Mouse (Mus musculus): Measurements from ENCODE around the gene Ap4b1. TPM values are rescaled to one million over a fixed set of nuclear protein-coding genes. Genes with fewer than 3 reads are reported as not detected.

Ap4b1 gene
- polyA plus RNA-seq (2014; fragmentation: Nextera tagmentation; extraction: Ambion mirVana): 18.5 and 21.8 TPM in 2 replicates

GRCm38 (mm10) chr3:103808891-103809798 is at the start of gene Ap4b1, which contains the start of the genes Dclre1b and Gm43064:
Ap4b1 (plus strand) TSS chr3:103809520.
Dclre1b (minus strand) TSS chr3:103809444.
Gm43064 (plus strand) TSS chr3:103809573.
- peaks cover 12% of the 10 kb centered on the region; the same call in 1 of the 2 replicates for H3K36me3 ChIP-seq (ENCODE audit: control insufficient read depth, insufficient read depth, low read length)
- H3K27me3 ChIP-seq (ENCODE audit: control insufficient read depth, insufficient read depth, low read length): no peaks in the 10 kb centered on the region
- H3K4me1 ChIP-seq (ENCODE audit: control insufficient read depth, insufficient read depth, low read length): peaks cover 3% of the 10 kb centered on the region; the same call in 1 of the 2 replicates
- under 1% methylated on average over 58 of the region's 70 CpGs for WGBS
- peak; percentile 97 for ATAC-seq (ENCODE audit: insufficient number of reproducible peaks, insufficient read depth, low FRiP score, low read depth)
- peak within 1 kb of the TSS; percentile 69 for H3K4me2 ChIP-seq (replicated peaks; ENCODE audit: low read depth, low read length)
- H3K4me3 ChIP-seq (ENCODE audit: low read depth, low read length): peak within 1 kb of the TSS; percentile 81
- H3K9ac ChIP-seq (replicated peaks; ENCODE audit: low read depth, low read length): peak within 1 kb of the TSS; percentile 77
- no peaks in the 10 kb centered on the region for H3K9me3 ChIP-seq (ENCODE audit: control insufficient read depth, low read depth, low read length)
- H3K27ac ChIP-seq (ENCODE audit: low read length): peak within 1 kb of the TSS; percentile 88

DNA sequence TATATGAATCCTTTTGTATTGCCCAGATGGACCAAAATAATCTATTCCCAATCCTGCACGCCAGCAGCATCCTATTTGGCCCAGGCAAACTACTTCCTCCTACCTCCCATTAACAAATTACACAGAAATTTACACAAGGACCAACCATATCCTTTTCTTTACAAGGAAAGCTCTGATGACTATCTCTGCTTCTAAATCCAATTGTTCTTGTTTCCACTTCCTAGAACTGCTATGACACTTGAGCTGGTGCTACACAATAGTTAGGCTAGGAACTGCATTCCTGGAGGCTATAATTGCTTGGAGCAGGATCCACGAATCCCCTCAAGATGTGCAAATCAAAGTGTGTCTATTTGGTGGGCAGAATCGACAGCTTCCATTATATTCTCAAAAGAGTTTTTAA is 42.5 kb upstream of the Ap4b1 start:
- Histone ChIP-seq H3K4me1 (ENCODE audit: control insufficient read depth, insufficient read depth, low read length) (no peaks in the 10 kb centered on the region), H3K4me3 (ENCODE audit: low read depth, low read length) (no peak overlapping the region), H3K4me2 (replicated peaks; ENCODE audit: low read depth, low read length) (no peak overlapping the region), H3K27me3 (ENCODE audit: control insufficient read depth, insufficient read depth, low read length) (no peaks in the 10 kb centered on the region), H3K27ac (ENCODE audit: low read length) (no peak overlapping the region), H3K36me3 (ENCODE audit: control insufficient read depth, insufficient read depth, low read length) (peaks cover 20% of the 10 kb centered on the region), H3K9ac (replicated peaks; ENCODE audit: low read depth, low read length) (no peak overlapping the region), H3K9me3 (ENCODE audit: control insufficient read depth, low read depth, low read length) (no peaks in the 10 kb centered on the region)
- WGBS: 83% methylated on average over 3 of the region's 3 CpGs
- ATAC-seq (ENCODE audit: insufficient number of reproducible peaks, insufficient read depth, low FRiP score, low read depth): no peak

- no peaks in the 10 kb centered on the region for H3K27me3 ChIP-seq (ENCODE audit: control insufficient read depth, insufficient read depth, low read length)
- no peak overlapping the region for H3K9ac ChIP-seq (replicated peaks; ENCODE audit: low read depth, low read length)
- H3K9me3 ChIP-seq (ENCODE audit: control insufficient read depth, low read depth, low read length): no peaks in the 10 kb centered on the region
- 52% methylated on average over 9 of the region's 9 CpGs for WGBS
- no peak for ATAC-seq (ENCODE audit: insufficient number of reproducible peaks, insufficient read depth, low FRiP score, low read depth)
- no peak overlapping the region for H3K4me3 ChIP-seq (ENCODE audit: low read depth, low read length)
- no peaks in the 10 kb centered on the region for H3K4me1 ChIP-seq (ENCODE audit: control insufficient read depth, insufficient read depth, low read length)
- peaks cover 17% of the 10 kb centered on the region; the same call in 1 of the 2 replicates for H3K36me3 ChIP-seq (ENCODE audit: control insufficient read depth, insufficient read depth, low read length)
- H3K4me2 ChIP-seq (replicated peaks; ENCODE audit: low read depth, low read length): no peak overlapping the region
- H3K27ac ChIP-seq (ENCODE audit: low read length): peak overlapping the region; percentile 11; the same call in 1 of the 2 replicates
These were observed 37.7 kb upstream of the Ap4b1 start for GRCm38 (mm10) chr3:103771531-103772130.

DNA sequence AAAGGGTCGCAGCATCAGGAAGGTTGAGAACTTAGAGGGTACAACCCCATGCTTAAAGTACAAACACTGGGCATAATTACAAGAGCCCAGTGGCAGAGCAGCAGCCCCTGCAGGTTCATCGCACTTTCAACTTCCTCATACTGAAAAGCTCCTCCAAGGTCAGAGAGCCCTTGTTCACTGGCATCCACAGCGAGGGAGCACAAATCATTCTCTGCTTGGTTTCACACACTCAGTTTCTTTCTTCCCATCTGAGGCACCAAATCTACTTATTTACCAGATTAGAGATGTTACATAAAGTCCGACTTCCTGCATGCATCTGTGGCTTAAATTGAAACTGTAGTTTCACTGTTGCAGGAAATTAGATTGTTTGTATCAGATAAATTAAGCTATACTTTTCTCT is 36.5 kb upstream of the Ap4b1 start:
- ATAC-seq (ENCODE audit: insufficient number of reproducible peaks, insufficient read depth, low FRiP score, low read depth): no peak
- peaks cover 26% of the 10 kb centered on the region for H3K36me3 ChIP-seq (ENCODE audit: control insufficient read depth, insufficient read depth, low read length)
- 78% methylated on average over 4 of the region's 4 CpGs for WGBS
- H3K4me3 ChIP-seq (ENCODE audit: low read depth, low read length): no peak overlapping the region
- no peak overlapping the region for H3K9ac ChIP-seq (replicated peaks; ENCODE audit: low read depth, low read length)
- H3K9me3 ChIP-seq (ENCODE audit: control insufficient read depth, low read depth, low read length): no peaks in the 10 kb centered on the region
- H3K4me2 ChIP-seq (replicated peaks; ENCODE audit: low read depth, low read length): no peak overlapping the region
- H3K27me3 ChIP-seq (ENCODE audit: control insufficient read depth, insufficient read depth, low read length): no peaks in the 10 kb centered on the region
- no peak overlapping the region for H3K27ac ChIP-seq (ENCODE audit: low read length)
- no peaks in the 10 kb centered on the region for H3K4me1 ChIP-seq (ENCODE audit: control insufficient read depth, insufficient read depth, low read length)

DNA sequence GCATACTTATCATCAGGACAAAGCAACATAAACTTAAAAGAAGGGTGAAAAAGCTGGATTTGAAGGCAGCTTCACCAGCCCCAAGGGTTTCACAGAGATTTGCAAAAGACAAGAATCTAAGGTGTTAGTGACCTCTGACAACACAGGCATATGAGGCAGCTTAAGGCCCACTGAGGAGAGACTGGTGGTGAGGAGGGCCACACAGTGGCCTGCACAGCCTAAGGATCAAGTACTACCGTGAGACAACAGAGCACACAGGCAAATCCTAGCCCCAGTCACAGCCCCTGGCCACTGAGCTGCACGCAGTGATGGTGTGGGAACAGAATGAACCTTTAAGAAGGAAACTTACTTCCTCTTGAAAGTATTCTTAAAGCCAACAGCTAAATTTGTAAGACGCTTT is 35.8 kb upstream of the Ap4b1 start:
- no peak overlapping the region for H3K9ac ChIP-seq (replicated peaks; ENCODE audit: low read depth, low read length)
- no peak overlapping the region for H3K27ac ChIP-seq (ENCODE audit: low read length)
- no peaks in the 10 kb centered on the region for H3K27me3 ChIP-seq (ENCODE audit: control insufficient read depth, insufficient read depth, low read length)
- H3K4me1 ChIP-seq (ENCODE audit: control insufficient read depth, insufficient read depth, low read length): no peaks in the 10 kb centered on the region
- WGBS: 82% methylated on average over 3 of the region's 3 CpGs
- peaks cover 26% of the 10 kb centered on the region for H3K36me3 ChIP-seq (ENCODE audit: control insufficient read depth, insufficient read depth, low read length)
- no peak overlapping the region for H3K4me2 ChIP-seq (replicated peaks; ENCODE audit: low read depth, low read length)
- no peak overlapping the region for H3K4me3 ChIP-seq (ENCODE audit: low read depth, low read length)
- H3K9me3 ChIP-seq (ENCODE audit: control insufficient read depth, low read depth, low read length): no peaks in the 10 kb centered on the region
- ATAC-seq (ENCODE audit: insufficient number of reproducible peaks, insufficient read depth, low FRiP score, low read depth): no peak

GRCm38 (mm10) chr3:103774009-103774408 is 35.3 kb upstream of the Ap4b1 start:
- Histone ChIP-seq H3K27ac (ENCODE audit: low read length) (no peak overlapping the region), H3K27me3 (ENCODE audit: control insufficient read depth, insufficient read depth, low read length) (no peaks in the 10 kb centered on the region), H3K4me3 (ENCODE audit: low read depth, low read length) (no peak overlapping the region), H3K9ac (replicated peaks; ENCODE audit: low read depth, low read length) (no peak overlapping the region), H3K4me2 (replicated peaks; ENCODE audit: low read depth, low read length) (no peak overlapping the region), H3K4me1 (ENCODE audit: control insufficient read depth, insufficient read depth, low read length) (no peaks in the 10 kb centered on the region), H3K36me3 (ENCODE audit: control insufficient read depth, insufficient read depth, low read length) (peaks cover 22% of the 10 kb centered on the region), H3K9me3 (ENCODE audit: control insufficient read depth, low read depth, low read length) (no peaks in the 10 kb centered on the region)
- ATAC-seq (ENCODE audit: insufficient number of reproducible peaks, insufficient read depth, low FRiP score, low read depth): no peak
- WGBS: 89% methylated on average over 15 of the region's 15 CpGs

GRCm38 (mm10) chr3:103777940-103778339 is 31.4 kb upstream of the Ap4b1 start:
- Histone ChIP-seq H3K4me1 (ENCODE audit: control insufficient read depth, insufficient read depth, low read length) (0 out of 2 replicates have a peak, but pooled peaks cover 7% of the 10 kb centered on the region), H3K27ac (ENCODE audit: low read length) (no peak overlapping the region), H3K9ac (replicated peaks; ENCODE audit: low read depth, low read length) (no peak overlapping the region), H3K36me3 (ENCODE audit: control insufficient read depth, insufficient read depth, low read length) (peaks cover 19% of the 10 kb centered on the region), H3K4me3 (ENCODE audit: low read depth, low read length) (no peak overlapping the region), H3K4me2 (replicated peaks; ENCODE audit: low read depth, low read length) (no peak overlapping the region), H3K9me3 (ENCODE audit: control insufficient read depth, low read depth, low read length) (no peaks in the 10 kb centered on the region), H3K27me3 (ENCODE audit: control insufficient read depth, insufficient read depth, low read length) (no peaks in the 10 kb centered on the region)
- ATAC-seq (ENCODE audit: insufficient number of reproducible peaks, insufficient read depth, low FRiP score, low read depth): no peak
- 89% methylated on average over 11 of the region's 11 CpGs for WGBS

- WGBS: 74% methylated on average over 6 of the region's 6 CpGs
- H3K36me3 ChIP-seq (ENCODE audit: control insufficient read depth, insufficient read depth, low read length): peaks cover 16% of the 10 kb centered on the region
- no peak overlapping the region for H3K27ac ChIP-seq (ENCODE audit: low read length)
- no peak overlapping the region for H3K4me3 ChIP-seq (ENCODE audit: low read depth, low read length)
- H3K4me2 ChIP-seq (replicated peaks; ENCODE audit: low read depth, low read length): no peak overlapping the region
- 0 out of 2 replicates have a peak, but pooled peaks cover 7% of the 10 kb centered on the region for H3K4me1 ChIP-seq (ENCODE audit: control insufficient read depth, insufficient read depth, low read length)
- ATAC-seq (ENCODE audit: insufficient number of reproducible peaks, insufficient read depth, low FRiP score, low read depth): no peak
- no peaks in the 10 kb centered on the region for H3K27me3 ChIP-seq (ENCODE audit: control insufficient read depth, insufficient read depth, low read length)
- H3K9me3 ChIP-seq (ENCODE audit: control insufficient read depth, low read depth, low read length): no peaks in the 10 kb centered on the region
- no peak overlapping the region for H3K9ac ChIP-seq (replicated peaks; ENCODE audit: low read depth, low read length)
These were observed 30.7 kb upstream of the Ap4b1 start for GRCm38 (mm10) chr3:103778660-103779059.

Measured in stomach, embryonic 14.5 days (tissue).